Mouse (Mus musculus): ENCODE measurements at regions not wholly inside any gene's neighbourhood (a gene's known extent, or its start where the extent isn't known, plus 50 kb on each side); places are given as distances from the start of the nearest gene placed in this dataset.

DNA sequence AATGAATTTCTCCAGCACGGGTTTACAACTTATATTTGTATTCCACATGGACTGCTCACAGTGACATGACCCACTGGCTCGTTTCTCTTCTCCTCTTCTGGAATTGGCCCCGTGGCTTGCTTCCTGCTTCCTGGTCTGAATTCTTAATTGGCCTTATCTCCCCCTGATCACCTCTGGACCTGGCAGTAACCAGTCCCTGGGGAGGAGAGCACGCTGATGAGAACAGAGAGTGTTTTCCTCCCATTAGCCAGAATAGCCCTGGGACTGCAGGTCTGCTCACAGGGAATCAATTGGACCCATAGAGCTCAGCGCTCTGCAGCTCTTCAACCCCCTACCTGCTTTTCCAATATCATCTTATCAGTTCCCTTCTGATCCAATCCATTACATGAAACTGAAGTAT, 397.7 kb upstream of the Map3k7 start:
- no peaks in the 10 kb centered on the region for H3K36me3 ChIP-seq (ENCODE audit: control insufficient read depth, insufficient read depth)
- H3K27me3 ChIP-seq (ENCODE audit: control insufficient read depth, insufficient read depth, insufficient read length) = no peaks in the 10 kb centered on the region
- no peak for TF ChIP-seq MYOG (IDR thresholded peaks at IDR 0.05; ENCODE audit: control insufficient read depth in 1 of 3, insufficient read depth in 1 of 3, insufficient read length in 2 of 3, low read depth in 2 of 3)
- no peak for TF ChIP-seq USF1 (IDR thresholded peaks at IDR 0.05; ENCODE audit: low read depth)
- TF ChIP-seq POLR2A (IDR thresholded peaks at IDR 0.05; ENCODE audit: insufficient read length, low read depth) = no peak
- TF ChIP-seq SRF (IDR thresholded peaks at IDR 0.05; ENCODE audit: control insufficient read depth, insufficient read length, low read depth) = no peak
- TF ChIP-seq CEBPB (IDR thresholded peaks at IDR 0.05; ENCODE audit: insufficient read depth, poor library complexity, severe bottlenecking) = no peak
- no peak for TF ChIP-seq MYOD1 (IDR thresholded peaks at IDR 0.05; ENCODE audit: control insufficient read depth in 1 of 3, insufficient read length in 2 of 3, low read depth in 2 of 3)
- no peak for TF ChIP-seq REST (IDR thresholded peaks at IDR 0.05; ENCODE audit: insufficient read depth, insufficient read length)
- TF ChIP-seq MAX (IDR thresholded peaks at IDR 0.05; ENCODE audit: low read depth) = no peak
- no peak for TF ChIP-seq TCF12 (IDR thresholded peaks at IDR 0.05; ENCODE audit: insufficient read depth, poor library complexity, severe bottlenecking)
- TF ChIP-seq POLR2AphosphoS2 (IDR thresholded peaks at IDR 0.05; ENCODE audit: insufficient read length, low read depth) = no peak
- TF ChIP-seq E2F4 (IDR thresholded peaks at IDR 0.05; ENCODE audit: insufficient read depth) = no peak
- no peak for TF ChIP-seq TCF3 (IDR thresholded peaks at IDR 0.05; ENCODE audit: insufficient read length, low read depth)
- H3K4me3 ChIP-seq = no peak overlapping the region
- H3K79me2 ChIP-seq (ENCODE audit: control insufficient read depth, insufficient read depth) = no peaks in the 10 kb centered on the region
- no peak overlapping the region for H3ac ChIP-seq (ENCODE audit: control insufficient read depth, insufficient read length)
- no peak overlapping the region for H3K4me2 ChIP-seq (ENCODE audit: low read depth)

DNA sequence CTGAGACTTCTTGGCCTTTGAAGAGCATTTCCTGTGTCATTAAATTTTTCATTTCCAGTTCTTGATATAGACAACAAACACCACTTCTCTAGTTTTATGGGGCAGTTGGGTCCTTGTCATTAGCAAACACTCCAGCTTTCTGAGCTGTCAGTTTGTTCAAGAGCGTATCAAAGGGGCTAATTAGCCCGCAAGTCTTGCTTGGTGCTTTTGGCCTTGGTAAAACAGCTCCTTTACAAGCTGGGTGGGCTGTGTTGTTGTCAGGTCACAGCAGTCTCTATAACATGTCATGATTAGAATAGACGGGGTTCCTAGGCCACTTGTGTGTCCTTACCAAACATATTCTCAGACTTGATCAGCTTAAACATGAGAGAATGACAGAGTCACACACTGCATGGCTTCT, 397.1 kb upstream of the Map3k7 start:
- no peaks in the 10 kb centered on the region for H3K27me3 ChIP-seq (ENCODE audit: control insufficient read depth, insufficient read depth, insufficient read length)
- no peak overlapping the region for H3ac ChIP-seq (ENCODE audit: control insufficient read depth, insufficient read length)
- TF ChIP-seq USF1 (IDR thresholded peaks at IDR 0.05; ENCODE audit: low read depth) (no peak), CEBPB (IDR thresholded peaks at IDR 0.05; ENCODE audit: insufficient read depth, poor library complexity, severe bottlenecking) (no peak), MAX (IDR thresholded peaks at IDR 0.05; ENCODE audit: low read depth) (no peak), TCF12 (IDR thresholded peaks at IDR 0.05; ENCODE audit: insufficient read depth, poor library complexity, severe bottlenecking) (no peak), POLR2A (IDR thresholded peaks at IDR 0.05; ENCODE audit: insufficient read length, low read depth) (no peak), MYOG (IDR thresholded peaks at IDR 0.05; ENCODE audit: control insufficient read depth in 1 of 3, insufficient read depth in 1 of 3, insufficient read length in 2 of 3, low read depth in 2 of 3) (no peak), POLR2AphosphoS2 (IDR thresholded peaks at IDR 0.05; ENCODE audit: insufficient read length, low read depth) (no peak), SRF (IDR thresholded peaks at IDR 0.05; ENCODE audit: control insufficient read depth, insufficient read length, low read depth) (no peak), TCF3 (IDR thresholded peaks at IDR 0.05; ENCODE audit: insufficient read length, low read depth) (no peak), MYOD1 (IDR thresholded peaks at IDR 0.05; ENCODE audit: control insufficient read depth in 1 of 3, insufficient read length in 2 of 3, low read depth in 2 of 3) (no peak), E2F4 (IDR thresholded peaks at IDR 0.05; ENCODE audit: insufficient read depth) (no peak), REST (IDR thresholded peaks at IDR 0.05; ENCODE audit: insufficient read depth, insufficient read length) (no peak)
- H3K4me2 ChIP-seq (ENCODE audit: low read depth) = no peak overlapping the region
- H3K79me2 ChIP-seq (ENCODE audit: control insufficient read depth, insufficient read depth) = no peaks in the 10 kb centered on the region
- no peaks in the 10 kb centered on the region for H3K36me3 ChIP-seq (ENCODE audit: control insufficient read depth, insufficient read depth)
- H3K4me3 ChIP-seq = no peak overlapping the region

DNA sequence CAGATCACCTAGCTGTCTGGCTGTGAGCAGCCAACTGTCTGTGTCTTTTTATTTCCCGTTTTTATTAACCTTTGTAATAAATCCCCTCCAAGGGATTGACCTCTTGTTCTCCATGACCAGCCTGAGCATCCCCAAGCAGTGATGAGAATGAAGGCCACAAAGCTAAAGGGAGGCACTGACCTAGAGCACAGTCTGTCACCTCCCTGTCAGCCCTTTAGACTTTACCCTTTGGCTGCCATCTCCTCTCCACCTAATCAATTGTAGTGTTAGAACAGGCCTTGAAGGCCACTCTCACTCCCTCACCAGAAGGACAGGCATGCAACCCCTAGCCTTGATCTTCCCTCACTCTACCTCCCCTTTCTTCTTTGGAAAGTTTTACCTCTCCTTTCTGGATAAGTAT, 394.2 kb upstream of the Map3k7 start:
- Histone ChIP-seq H3K27me3 (ENCODE audit: control insufficient read depth, insufficient read depth, insufficient read length) (no peaks in the 10 kb centered on the region), H3K36me3 (ENCODE audit: control insufficient read depth, insufficient read depth) (no peaks in the 10 kb centered on the region), H3K79me2 (ENCODE audit: control insufficient read depth, insufficient read depth) (no peaks in the 10 kb centered on the region), H3K4me3 (no peak overlapping the region), H3K4me2 (ENCODE audit: low read depth) (no peak overlapping the region), H3ac (ENCODE audit: control insufficient read depth, insufficient read length) (no peak overlapping the region)
- TF ChIP-seq MYOG (IDR thresholded peaks at IDR 0.05; ENCODE audit: control insufficient read depth in 1 of 3, insufficient read depth in 1 of 3, insufficient read length in 2 of 3, low read depth in 2 of 3) (no peak), TCF12 (IDR thresholded peaks at IDR 0.05; ENCODE audit: insufficient read depth, poor library complexity, severe bottlenecking) (no peak), E2F4 (IDR thresholded peaks at IDR 0.05; ENCODE audit: insufficient read depth) (no peak), USF1 (IDR thresholded peaks at IDR 0.05; ENCODE audit: low read depth) (no peak), MAX (IDR thresholded peaks at IDR 0.05; ENCODE audit: low read depth) (no peak), SRF (IDR thresholded peaks at IDR 0.05; ENCODE audit: control insufficient read depth, insufficient read length, low read depth) (no peak), TCF3 (IDR thresholded peaks at IDR 0.05; ENCODE audit: insufficient read length, low read depth) (no peak), REST (IDR thresholded peaks at IDR 0.05; ENCODE audit: insufficient read depth, insufficient read length) (no peak), CEBPB (IDR thresholded peaks at IDR 0.05; ENCODE audit: insufficient read depth, poor library complexity, severe bottlenecking) (no peak), POLR2A (IDR thresholded peaks at IDR 0.05; ENCODE audit: insufficient read length, low read depth) (no peak), POLR2AphosphoS2 (IDR thresholded peaks at IDR 0.05; ENCODE audit: insufficient read length, low read depth) (no peak), MYOD1 (IDR thresholded peaks at IDR 0.05; ENCODE audit: control insufficient read depth in 1 of 3, insufficient read length in 2 of 3, low read depth in 2 of 3) (no peak)

DNA sequence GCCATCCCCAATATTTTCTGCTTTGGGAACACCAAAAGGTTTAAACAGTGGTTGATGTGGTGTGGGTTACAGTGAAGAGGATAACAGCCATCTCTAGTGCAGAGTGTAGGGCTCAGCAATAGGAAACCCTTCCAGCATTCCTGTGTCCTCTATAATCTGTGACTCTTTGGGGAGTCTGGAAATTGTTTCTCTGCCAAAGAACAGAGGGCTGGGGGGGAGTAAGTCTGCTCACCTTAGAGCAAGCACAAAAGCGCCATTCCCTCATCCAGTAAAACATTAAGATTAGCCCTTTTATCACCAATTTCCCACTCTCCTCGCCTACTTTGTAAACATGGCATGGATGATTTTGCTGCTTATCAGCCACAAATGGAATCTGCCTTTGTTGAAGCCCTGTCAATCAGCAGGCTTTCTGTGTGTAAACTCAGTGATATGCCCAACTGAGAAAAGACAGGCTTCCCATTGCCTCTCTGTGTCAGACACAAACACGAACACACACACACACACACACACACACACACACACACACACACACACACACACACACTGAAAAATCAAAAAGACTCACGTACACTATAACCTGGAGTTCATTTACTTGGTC, 386.8 kb upstream of the Map3k7 start:
- H3ac ChIP-seq (ENCODE audit: control insufficient read depth, insufficient read length) = no peak overlapping the region
- no peaks in the 10 kb centered on the region for H3K27me3 ChIP-seq (ENCODE audit: control insufficient read depth, insufficient read depth, insufficient read length)
- H3K4me3 ChIP-seq = no peak overlapping the region
- H3K36me3 ChIP-seq (ENCODE audit: control insufficient read depth, insufficient read depth) = no peaks in the 10 kb centered on the region
- H3K79me2 ChIP-seq (ENCODE audit: control insufficient read depth, insufficient read depth) = no peaks in the 10 kb centered on the region
- no peak overlapping the region for H3K4me2 ChIP-seq (ENCODE audit: low read depth)
- TF ChIP-seq E2F4 (IDR thresholded peaks at IDR 0.05; ENCODE audit: insufficient read depth) (no peak), POLR2AphosphoS2 (IDR thresholded peaks at IDR 0.05; ENCODE audit: insufficient read length, low read depth) (no peak)

DNA sequence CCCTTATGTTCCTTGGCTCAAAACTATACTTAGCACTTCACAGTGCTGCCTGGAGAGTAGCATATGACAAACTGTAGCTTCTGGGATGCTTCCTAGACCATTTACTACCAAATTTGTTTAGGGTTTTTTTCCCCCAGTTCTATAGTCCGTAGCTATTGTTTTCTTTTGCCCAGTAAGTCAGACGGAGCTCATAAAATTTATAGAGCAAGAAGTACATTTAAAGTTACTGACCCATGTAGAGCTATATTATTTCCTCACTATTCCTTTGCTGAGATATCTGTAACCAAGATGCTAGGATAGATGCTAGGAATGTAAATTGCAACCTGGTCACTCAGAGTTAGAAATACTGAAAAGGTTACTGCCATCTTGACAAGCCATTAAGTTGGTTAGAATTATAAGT, 380.4 kb upstream of the Map3k7 start:
- TF ChIP-seq SRF (IDR thresholded peaks at IDR 0.05; ENCODE audit: control insufficient read depth, insufficient read length, low read depth) (no peak), MYOG (IDR thresholded peaks at IDR 0.05; ENCODE audit: control insufficient read depth in 1 of 3, insufficient read depth in 1 of 3, insufficient read length in 2 of 3, low read depth in 2 of 3) (no peak), TCF12 (IDR thresholded peaks at IDR 0.05; ENCODE audit: insufficient read depth, poor library complexity, severe bottlenecking) (no peak), E2F4 (IDR thresholded peaks at IDR 0.05; ENCODE audit: insufficient read depth) (no peak), POLR2A (IDR thresholded peaks at IDR 0.05; ENCODE audit: insufficient read length, low read depth) (no peak), CEBPB (IDR thresholded peaks at IDR 0.05; ENCODE audit: insufficient read depth, poor library complexity, severe bottlenecking) (no peak), REST (IDR thresholded peaks at IDR 0.05; ENCODE audit: insufficient read depth, insufficient read length) (no peak), TCF3 (IDR thresholded peaks at IDR 0.05; ENCODE audit: insufficient read length, low read depth) (no peak), USF1 (IDR thresholded peaks at IDR 0.05; ENCODE audit: low read depth) (no peak), MYOD1 (IDR thresholded peaks at IDR 0.05; ENCODE audit: control insufficient read depth in 1 of 3, insufficient read length in 2 of 3, low read depth in 2 of 3) (no peak), MAX (IDR thresholded peaks at IDR 0.05; ENCODE audit: low read depth) (no peak), POLR2AphosphoS2 (IDR thresholded peaks at IDR 0.05; ENCODE audit: insufficient read length, low read depth) (no peak)
- no peak overlapping the region for H3ac ChIP-seq (ENCODE audit: control insufficient read depth, insufficient read length)
- H3K79me2 ChIP-seq (ENCODE audit: control insufficient read depth, insufficient read depth) = no peaks in the 10 kb centered on the region
- H3K27me3 ChIP-seq (ENCODE audit: control insufficient read depth, insufficient read depth, insufficient read length) = no peaks in the 10 kb centered on the region
- H3K4me3 ChIP-seq = no peak overlapping the region
- H3K36me3 ChIP-seq (ENCODE audit: control insufficient read depth, insufficient read depth) = no peaks in the 10 kb centered on the region
- no peak overlapping the region for H3K4me2 ChIP-seq (ENCODE audit: low read depth)
